Mouse (Mus musculus) urinary bladder, postnatal 10 days (tissue): ENCODE data around the gene Anks6.

Source experiments
- DNase-seq: peaks from one replicate; pipeline ENCODE4 v3.0.0; 2022; ENCODE audit warnings: low spot score

Gene Anks6

GRCm38 (mm10) chr4:46990281-46991015 lies 66.8 kb downstream of the Anks6 start:
- DNase-seq = no peak

GRCm38 (mm10) chr4:46989842-46990241 lies 67.4 kb downstream of the Anks6 start:
- no peak for DNase-seq

DNA sequence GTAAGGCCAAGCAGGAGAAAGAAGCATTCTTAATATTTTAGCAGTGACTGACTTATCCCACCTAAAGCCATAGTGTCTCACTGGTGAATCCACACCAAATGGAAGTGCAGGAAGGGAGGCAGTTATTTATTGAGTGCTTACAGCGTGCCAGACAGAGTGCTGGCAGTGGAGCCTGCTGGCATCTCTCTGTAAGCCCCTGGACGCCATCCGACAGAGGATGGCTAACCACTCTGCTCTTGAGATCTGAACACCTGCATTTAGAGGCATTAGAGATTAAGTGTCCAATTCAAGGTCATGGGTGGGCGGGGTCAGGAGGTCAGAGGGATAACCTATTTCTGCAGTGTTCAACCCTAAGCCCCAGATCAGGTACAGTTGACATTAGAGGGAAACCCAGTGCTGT lies 68.4 kb downstream of the Anks6 start:
- DNase-seq = no peak

GRCm38 (mm10) chr4:46988257-46988656 lies 69.0 kb downstream of the Anks6 start:
- DNase-seq = no peak

DNA sequence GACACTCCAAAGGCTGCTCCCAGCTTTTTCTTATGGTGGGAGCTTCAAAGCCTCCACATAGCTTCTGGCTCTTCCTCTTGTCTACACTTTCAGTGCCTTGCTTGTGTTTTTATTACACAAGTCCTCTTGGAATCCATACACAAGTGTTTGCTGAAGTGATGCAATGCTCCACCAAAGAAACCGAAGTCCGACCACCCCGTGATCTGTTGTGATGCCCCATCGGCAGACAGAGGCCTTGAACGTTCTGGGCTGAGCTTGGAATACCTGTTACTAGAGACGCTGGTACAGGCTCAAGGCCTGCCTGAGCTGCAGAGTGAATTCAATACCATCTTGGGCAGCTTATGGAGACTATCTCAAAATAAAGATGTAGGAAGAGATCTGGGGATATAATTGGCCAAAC lies 69.4 kb downstream of the Anks6 start:
- no peak for DNase-seq

DNA sequence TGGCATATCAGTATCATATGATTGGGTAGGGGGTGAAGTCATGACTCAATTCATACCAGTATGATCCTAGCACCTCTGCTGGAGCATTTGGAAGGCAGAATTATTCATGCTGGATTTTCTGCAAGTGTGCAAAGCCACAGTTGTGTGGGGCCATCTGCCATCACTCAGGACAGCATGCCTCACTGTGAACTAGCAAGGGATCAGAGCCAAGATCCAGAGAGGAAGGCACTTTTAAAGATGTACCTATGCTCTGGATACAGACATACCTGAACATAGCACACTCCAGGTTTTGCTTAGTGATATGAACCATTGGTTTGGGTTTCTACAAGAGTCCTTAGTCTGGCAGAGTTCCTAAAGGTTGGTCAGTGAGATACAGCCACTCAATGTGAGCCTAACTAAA lies 71.2 kb downstream of the Anks6 start:
- no peak for DNase-seq

DNA sequence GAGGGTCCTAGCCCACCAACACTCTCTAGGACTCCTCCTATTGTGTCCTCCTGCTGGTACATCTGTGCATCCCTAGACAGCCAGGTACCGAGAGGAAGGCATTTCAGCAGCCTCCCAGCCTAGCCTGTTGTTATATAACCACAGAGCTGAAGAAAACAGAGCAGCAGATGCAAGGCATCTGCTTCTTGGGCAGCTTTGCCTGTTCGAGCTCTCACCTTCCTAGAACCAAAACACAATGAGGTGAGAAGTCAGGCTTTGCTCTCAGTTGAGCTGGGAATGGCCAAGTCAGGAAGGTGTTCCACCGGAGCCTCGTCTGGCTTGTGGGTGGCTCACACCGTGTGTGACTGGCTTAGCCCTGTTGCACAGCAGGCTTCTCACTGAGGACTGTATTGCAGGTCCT lies 74.3 kb downstream of the Anks6 start:
- DNase-seq = no peak

DNA sequence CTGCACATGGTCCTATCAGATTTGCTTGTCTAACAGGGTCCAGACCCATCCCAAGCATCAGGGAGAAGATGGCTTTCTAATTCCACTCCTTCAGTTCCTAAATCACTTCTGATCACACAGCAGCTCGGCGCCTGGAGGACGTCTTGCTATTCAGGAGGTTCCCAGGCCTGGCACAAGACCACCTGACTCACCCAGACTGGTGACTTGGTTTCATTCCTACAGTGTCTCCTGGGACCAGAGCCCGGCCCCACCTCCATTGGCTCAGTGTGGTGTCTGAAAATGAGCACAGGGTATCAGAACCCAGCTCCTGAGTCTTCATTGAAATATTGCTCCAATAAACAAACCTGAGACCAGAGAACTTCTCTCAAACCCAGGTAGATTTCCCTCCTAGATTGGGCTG lies 75.1 kb downstream of the Anks6 start:
- no peak for DNase-seq

DNA sequence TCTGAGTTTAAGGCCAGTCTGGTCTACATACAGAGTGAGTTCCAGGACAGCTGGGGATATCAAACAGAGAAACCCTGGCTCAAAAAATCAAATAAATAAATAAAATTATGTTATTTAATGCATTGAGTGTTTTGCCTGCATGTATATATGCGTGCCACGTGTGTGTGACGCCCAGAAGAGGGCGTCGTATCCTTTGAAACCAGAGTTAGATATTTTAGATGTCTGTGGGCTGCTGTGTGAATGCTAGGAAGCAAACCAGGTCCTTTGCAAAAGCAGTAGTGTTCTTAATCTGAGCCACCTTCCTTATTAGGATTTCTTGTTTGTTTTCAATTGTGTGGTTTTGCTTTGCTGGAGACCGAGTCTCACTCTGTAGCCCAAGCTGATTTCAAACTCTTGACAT lies 78.9 kb downstream of the Anks6 start:
- no peak for DNase-seq

GRCm38 (mm10) chr4:46977161-46977560 lies 80.1 kb downstream of the Anks6 start:
- DNase-seq = no peak

DNA sequence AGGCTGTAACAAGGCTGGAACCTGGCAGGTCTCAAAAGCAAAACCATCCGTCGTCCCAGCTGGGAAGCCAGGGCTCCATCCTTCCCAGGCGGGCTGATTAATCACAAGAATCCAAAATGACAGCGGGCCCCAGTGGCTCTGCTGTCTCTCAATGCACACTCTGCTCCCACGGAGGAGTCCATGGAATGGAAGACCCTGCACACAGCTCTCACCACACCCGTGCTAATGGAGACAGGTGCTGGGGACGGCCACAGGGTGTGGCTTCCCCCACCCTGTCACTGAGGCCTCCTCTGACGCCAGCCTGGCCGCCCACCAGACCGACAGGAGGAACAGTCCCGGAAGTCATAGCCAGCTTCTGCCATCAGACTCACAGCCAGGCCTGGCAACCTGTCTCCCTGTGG lies 80.6 kb downstream of the Anks6 start:
- DNase-seq = no peak

GRCm38 (mm10) chr4:46973322-46973721 lies 83.9 kb downstream of the Anks6 start:
- DNase-seq = no peak

- no peak for DNase-seq
These were observed 89.2 kb downstream of the Anks6 start for GRCm38 (mm10) chr4:46967981-46968380.

DNA sequence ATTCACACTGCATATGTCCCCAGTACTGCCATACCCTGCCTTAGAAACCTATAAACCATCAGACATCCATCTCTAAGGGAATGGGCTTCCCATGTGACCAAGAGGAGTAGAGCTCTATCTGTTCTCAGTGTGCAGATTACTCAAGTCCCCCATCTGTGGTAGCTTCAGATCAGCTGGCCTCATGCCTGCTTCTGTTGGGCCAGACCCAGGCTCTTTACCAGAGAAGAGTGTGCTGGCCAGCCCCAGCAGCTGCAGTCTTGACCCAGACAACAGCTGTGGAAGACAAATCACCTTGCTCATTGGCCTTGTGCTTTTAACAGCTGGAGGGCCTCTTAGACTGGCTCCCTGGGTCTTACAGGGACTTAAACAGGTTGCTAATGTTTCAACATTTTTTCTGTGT lies 90.7 kb downstream of the Anks6 start:
- DNase-seq = no peak
